Mouse (Mus musculus) regulatory T cell (primary cell): Measurements from ENCODE around the gene Adamts8.

ENCODE experiments used
- in situ Hi-C: fragments of 300-600 bp; cut with MboI, MseI; formaldehyde crosslinking; loops from one replicate; pipeline ENCODE4 v1.15.1; 2025; ENCODE audit warnings: high pct_unique_total_duplicates

The Adamts8 gene

DNA sequence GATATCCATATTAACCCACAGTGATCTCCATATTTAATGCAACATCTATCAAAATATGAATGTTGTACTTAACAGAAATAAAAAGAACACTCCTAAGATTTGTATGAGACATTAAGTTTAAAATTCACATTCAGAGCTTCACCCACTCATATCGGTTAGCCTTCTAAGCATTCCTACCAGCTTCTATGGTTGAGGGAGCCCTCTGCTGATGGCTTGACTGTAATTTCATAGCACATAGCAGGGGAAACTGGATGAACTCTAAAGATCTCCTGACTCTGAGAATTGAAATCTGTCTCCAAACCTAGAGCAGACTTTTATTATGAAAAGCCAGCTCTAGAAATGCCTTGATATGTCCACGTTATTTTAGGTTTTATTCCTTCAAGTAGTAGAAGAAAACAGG is 38.1 kb downstream of the Adamts8 start:
- in situ Hi-C loops = no loop called here

DNA sequence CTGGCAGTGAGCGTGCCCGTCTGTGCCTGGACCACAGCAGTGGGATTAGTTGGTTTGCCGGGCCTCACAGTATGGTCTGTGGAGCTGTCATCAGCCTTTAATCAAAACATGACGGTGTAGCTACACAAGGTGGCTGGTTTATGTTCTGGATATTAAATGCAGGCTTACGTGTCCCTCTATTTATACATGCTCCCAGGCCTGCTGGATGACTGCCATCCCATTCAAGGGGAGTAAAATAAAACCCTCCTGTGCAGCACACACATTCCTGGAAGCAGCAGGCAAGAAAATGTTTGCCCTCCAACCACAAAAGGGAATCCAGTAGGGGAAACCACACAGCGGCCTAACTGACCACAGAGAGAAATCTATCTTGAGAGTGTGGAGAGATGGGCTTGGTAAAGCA is 43.4 kb downstream of the Adamts8 start:
- in situ Hi-C loops = no loop called here

DNA sequence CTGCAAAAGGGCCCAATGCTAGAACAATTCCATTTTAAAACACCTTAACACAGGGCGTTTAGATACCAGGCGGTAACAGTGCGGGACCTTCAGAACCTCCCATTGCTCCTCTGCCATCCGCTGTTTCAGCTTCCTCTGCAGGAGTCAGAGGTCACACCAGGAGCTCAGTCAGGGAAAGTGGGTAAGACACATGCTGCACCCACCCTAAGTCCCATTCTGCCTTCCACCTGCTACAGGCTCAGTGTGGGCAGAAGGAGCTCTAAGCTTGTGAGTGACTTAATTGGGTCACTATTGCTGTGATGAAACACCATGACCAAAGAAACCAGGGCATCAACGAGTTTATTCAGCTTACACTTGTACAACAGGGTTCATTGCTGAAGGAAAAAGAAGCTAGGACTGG is 50.7 kb downstream of the Adamts8 start:
- in situ Hi-C loops = no loop called here

DNA sequence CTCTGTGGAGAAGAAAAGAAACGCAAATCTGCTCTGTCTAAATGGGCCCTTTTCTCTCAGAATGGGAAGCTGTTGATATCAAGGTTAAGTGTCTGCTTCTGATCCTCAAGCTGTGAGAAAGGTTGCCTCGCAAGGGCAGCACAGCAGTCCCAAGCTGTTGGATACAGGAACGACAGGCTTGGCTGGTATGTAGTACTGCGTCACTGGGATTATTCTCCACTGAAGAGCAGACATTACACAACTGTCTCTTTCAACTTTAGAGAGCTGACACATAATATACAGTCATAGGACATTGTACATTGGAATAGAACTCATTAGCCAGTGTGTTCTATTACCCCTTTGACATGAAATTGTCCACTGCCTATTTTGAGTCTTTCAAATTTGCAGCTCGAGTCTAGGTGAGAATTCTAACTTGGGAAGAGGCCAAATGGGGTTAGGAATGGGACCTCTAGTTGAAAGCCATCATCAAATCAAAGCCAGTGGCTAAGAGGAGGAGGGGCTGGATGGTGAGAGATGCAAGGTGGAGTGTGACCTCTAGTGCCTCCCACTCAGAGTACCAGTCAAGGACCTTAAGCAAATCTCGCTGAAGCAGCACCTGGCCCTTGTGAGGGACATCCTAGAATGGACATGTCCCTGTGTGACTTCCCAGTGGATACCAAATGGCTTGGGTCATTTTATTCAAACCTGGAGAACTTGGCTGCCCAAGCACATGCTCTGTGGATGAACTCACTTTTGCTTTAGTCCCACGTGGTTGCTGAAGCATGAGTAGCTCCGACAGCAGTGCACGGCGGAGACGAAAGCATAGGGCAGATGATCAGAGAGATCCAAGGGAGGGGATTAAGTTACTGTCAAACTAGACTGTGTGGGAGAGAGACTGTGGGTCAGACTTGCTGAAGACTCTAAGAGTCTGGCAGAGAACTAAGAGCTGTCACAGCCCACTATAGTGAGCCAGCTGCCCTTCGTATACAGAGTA is 54.5 kb downstream of the Adamts8 start:
- in situ Hi-C loops = no loop called here

DNA sequence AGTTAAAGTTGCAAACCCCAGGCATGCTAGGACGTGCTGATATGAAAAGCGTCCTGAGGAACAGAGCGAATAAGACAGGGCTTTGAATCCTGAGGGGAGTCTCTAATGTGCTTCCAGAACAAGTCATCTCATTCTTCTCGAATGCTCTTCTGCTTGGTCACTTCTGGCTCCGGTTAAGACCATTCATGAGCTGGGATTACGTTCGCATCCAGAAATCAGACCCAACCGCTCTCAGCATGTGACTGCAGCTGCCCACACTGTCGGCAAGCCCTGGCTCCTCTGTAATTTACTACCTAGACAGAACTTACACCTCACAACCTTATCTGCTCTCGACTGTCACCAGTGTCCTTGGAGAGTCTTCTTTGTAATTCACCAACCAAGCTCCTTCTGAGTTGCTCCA is 58.3 kb downstream of the Adamts8 start:
- in situ Hi-C loops = loop anchor here (25.0 kb wide), 1 partner anchor 1037 kb away; no protein-coding TSS in a partner anchor

DNA sequence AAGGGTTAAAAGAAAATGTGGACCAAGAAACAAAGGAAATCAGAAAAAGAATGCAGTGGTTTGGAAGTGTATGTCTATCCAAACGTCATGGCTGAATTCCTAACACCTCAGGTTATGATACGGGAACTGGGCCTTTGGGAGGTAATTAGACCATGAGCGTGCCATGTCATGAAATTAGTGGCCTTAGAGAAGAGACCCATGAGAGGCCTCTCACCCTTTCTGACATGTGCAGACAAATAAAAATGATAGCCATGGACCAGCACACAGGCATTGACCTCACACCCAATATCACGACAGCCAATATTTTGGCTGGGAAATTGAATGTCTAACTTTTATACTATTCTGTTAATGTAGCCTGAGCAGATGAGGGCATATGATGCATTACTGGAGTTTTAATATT is 60.2 kb downstream of the Adamts8 start:
- in situ Hi-C loops = loop anchor here (25.0 kb wide), 1 partner anchor 1035 kb away; no protein-coding TSS in a partner anchor

DNA sequence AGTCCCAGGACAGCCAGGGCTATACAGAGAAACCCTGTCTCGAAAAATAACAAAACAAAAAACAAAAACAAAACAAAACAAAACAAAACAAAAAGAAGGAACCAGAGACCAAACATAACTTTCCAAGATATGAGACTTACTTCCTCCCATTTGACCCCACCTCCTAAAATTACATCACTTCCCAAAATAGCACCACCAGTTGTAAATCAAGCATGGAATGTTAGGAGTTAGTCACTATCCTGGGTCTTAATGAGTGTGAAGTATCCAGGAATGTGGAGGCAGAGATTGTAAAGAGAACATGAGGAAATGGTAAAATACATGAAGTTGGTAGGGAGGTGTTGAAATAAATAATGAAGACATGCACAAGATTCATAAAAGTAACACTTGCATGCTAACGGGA is 67.0 kb downstream of the Adamts8 start:
- in situ Hi-C loops = loop anchor here (25.0 kb wide), 1 partner anchor 1028 kb away; no protein-coding TSS in a partner anchor

DNA sequence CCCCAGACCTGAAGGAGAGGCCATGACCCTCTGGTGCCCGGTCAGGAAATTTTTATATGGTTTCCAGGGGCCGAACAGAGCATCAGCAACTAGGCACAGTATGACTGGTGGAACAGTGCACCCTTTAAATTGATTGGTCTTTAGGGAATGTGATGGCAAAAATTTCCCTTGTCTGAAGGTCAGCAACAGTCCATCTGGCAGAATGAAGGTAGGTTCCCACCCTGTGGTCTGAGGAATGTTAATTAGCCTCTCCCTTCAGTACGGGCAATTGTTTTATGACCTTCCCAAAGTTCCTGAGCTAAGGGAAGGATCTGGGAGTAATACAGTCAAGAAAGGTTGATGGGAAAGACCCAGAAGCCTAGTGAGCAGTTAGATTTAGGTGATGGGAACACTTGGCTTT is 67.7 kb downstream of the Adamts8 start:
- in situ Hi-C loops = loop anchor here (25.0 kb wide), 1 partner anchor 1027 kb away; no protein-coding TSS in a partner anchor

DNA sequence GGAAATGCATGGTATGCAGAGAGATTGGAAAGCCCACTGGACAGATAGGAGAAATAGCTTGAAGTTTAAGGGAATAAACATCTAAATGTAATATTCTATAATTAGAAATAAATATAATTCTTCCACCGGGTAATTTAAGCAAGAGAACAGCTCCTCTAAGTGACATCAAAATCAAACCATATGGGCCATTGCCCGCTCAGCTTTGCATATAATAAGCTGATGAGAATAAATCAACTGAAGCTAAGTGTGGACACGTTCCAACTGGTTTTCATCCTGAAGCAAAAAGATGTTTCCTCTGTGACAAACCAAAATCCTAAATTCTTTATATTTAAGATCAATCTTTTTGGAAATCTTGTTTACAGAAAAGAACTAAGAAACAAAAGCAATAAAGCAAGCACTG is 68.4 kb downstream of the Adamts8 start:
- in situ Hi-C loops = loop anchor here (25.0 kb wide), 1 partner anchor 1027 kb away; no protein-coding TSS in a partner anchor

DNA sequence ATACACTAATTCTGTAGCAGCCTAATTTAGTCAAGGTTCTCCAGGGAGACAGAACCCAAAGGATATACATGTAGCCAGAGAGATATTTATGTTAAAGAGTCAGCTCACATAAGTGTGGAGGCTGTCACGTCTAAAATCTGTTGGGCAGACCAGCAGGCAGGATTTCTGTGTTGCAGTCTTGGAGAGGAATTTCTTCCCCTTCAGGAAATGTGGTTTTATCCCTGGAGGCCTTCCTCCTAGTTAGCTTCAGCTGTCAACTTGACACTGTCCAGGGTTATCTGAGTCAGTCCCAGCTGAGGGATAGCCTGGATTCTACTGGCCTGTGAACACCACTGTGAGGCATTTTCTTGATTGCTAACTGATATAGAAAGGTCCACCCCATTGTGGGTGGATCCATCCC is 69.2 kb downstream of the Adamts8 start:
- in situ Hi-C loops = loop anchor here (25.0 kb wide), 1 partner anchor 1026 kb away; no protein-coding TSS in a partner anchor

DNA sequence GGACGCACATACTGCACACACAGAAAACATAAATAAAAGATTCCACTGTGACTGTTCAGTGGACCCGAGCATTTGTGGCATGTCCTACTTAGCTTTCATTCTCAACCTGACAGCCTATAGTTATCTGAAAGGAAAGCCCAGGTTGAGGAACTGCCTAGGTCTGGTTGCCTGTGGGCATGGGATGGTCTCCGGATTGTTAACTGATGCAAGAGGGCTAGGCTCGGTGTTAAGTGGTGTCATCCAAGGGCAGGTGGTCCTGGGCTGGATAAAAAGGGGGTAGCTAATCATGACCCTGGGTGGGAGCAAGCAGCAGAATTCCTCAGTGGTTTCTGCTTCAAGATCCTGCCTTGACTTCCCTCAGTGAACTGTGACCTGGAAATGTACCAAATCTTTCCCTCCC is 70.3 kb downstream of the Adamts8 start:
- in situ Hi-C loops = loop anchor here (25.0 kb wide), 1 partner anchor 1025 kb away; no protein-coding TSS in a partner anchor

DNA sequence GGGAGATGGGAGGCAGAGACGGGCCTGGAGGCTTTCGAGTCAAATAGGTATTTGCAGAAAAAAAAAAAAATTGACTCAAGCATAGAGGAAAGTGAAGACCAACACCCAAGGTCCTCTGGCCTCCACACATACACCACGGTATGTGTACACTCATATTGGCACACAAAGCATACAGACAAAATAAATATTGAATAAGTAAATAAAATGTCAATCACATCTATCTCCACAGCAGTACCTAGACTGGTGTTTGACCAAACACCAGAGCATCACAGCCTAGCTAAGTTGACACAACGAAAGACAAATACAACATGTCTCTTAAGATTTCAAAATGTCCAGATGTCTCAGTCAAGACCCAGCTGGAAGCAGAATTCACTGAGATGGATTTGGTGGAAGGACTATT is 71.1 kb downstream of the Adamts8 start:
- in situ Hi-C loops = loop anchor here (25.0 kb wide), 1 partner anchor 1024 kb away; no protein-coding TSS in a partner anchor
